Mouse (Mus musculus) thymus, adult 2 months (tissue): ENCODE data around the gene Peak1.

Experiments
- CTCF ChIP-seq: fragments of 200-500 bp; IDR thresholded peaks from 2 replicates; pipeline ENCODE4 v1.5.1; 2012; ENCODE audit warnings: mild to moderate bottlenecking, control low read depth, low read length, moderate library complexity, borderline replicate concordance; ENCODE audit not compliant: control insufficient read depth, poor library complexity, insufficient read depth; ENCODE audit errors: extremely low read depth
- POLR2A ChIP-seq: fragments of 200-500 bp; IDR thresholded peaks from 2 replicates; pipeline ENCODE4 v1.6.1; 2012; ENCODE audit warnings: mild to moderate bottlenecking, low read length, control low read depth, moderate library complexity; ENCODE audit not compliant: control insufficient read depth, poor library complexity, insufficient read depth; ENCODE audit errors: extremely low read depth

GRCm38 (mm10) chr9:56417948-56418737 is at the start of gene Peak1, which contains the start of gene Hmg20a:
- TF ChIP-seq CTCF (0 out of 2 replicates have a peak, but pooled peaks have one; percentile 53), POLR2A (peak; percentile 64)
